Mouse (Mus musculus) lung, adult 2 months (tissue): ENCODE data around the gene Olfr629. TPM values are rescaled to one million over a fixed set of nuclear protein-coding genes. Genes with fewer than 3 reads are reported as not detected.

ENCODE experiments used
- DNase-seq: peaks from one replicate; pipeline ENCODE4 v3.0.0; 2022
- H3K4me1 ChIP-seq: fragments of 200-500 bp; 2 replicates; pipeline ENCODE4 v1.6.1; 2011; ENCODE audit warnings: low read length; ENCODE audit not compliant: control insufficient read depth, insufficient read depth
- H3K4me3 ChIP-seq: fragments of 200-500 bp; replicated peaks from 2 replicates; pipeline ENCODE3; 2011; ENCODE audit warnings: low read depth, mild to moderate bottlenecking, control low read depth, low read length; ENCODE audit errors: extremely low read depth
- CTCF ChIP-seq: fragments of 200-500 bp; IDR thresholded peaks from 2 replicates; pipeline ENCODE4 v1.5.1; 2011; ENCODE audit warnings: mild to moderate bottlenecking, low read length, control low read depth; ENCODE audit not compliant: insufficient read depth
- POLR2A ChIP-seq: fragments of 200-500 bp; IDR thresholded peaks from 2 replicates; pipeline ENCODE4 v1.6.1; 2011; ENCODE audit warnings: low read depth, mild to moderate bottlenecking, control low read depth, low read length, borderline replicate concordance; ENCODE audit errors: extremely low read depth
- WGBS: fragments of 180-500 bp; shearing (Covaris S2); methylation state at CpG from one replicate; pipeline ENCODE4 v1.1.7; 2018; 5-methylcytosine and 5-hydroxymethylcytosine counted together
- polyA plus RNA-seq: library from polyadenylated mRNA; depleted of rRNA; stranded (reverse); fragments of >200 nt; gene quantifications from 2 replicates; pipeline ENCODE4 v1.2.3, GENCODE M21; 2012; rRNA removed

Gene Olfr629
- polyA plus RNA-seq, 1 experiment, result not detected

DNA sequence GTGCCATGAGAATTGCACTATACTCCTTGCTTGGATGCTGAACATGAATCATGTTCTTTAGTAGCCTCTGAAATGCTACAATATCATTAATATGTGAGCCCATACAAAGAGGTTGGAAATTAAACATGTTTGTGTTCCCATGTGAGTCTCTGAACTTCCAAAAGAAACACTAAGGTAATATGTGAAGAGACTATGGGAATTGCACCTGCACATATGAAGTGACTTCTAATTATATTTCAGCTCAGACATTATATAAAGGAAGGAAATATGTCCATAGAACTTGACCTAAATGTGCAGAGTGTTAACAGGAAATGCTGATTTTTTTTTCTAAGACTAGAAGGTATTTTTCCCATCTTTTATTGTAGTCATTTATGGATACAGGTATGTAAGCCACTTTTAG is 30.4 kb downstream of the Olfr629 start, which contains the start of gene Olfr243:
TSS of gene Olfr243 (plus strand) at position 301 of the 400 bp plus-strand sequence.
- TF ChIP-seq CTCF, result no peak
- TF ChIP-seq POLR2A, result no peak
- DNase-seq, result no peak
- H3K4me1 ChIP-seq, result no peaks in the 10 kb centered on the region
- H3K4me3 ChIP-seq, result no peak within 1 kb of the TSS

DNA sequence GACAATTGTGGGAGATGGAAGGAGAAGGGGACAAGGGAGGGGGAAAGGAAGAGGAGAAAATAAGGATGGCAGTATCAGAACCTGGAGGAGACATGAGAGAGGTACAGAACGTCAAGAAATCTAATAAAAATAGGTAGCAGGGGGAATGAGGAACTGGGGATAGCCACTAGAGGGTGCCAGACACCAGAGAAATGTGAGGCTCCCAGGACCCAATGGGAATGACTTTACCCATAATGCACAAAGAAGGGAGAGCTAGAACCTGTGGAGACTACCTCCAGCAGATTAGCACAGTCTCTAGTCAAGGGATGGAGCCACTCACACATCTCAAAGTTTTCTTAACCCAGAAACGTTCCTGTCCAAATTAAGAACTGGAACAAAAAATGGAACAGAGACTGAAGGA is 32.7 kb downstream of the Olfr629 start:
- DNase-seq, result no peak
- 29% methylated on average over 2 of the region's 2 CpGs for WGBS
- TF ChIP-seq POLR2A (no peak), CTCF (no peak)
- no peaks in the 10 kb centered on the region for H3K4me1 ChIP-seq
- H3K4me3 ChIP-seq, result no peak overlapping the region

DNA sequence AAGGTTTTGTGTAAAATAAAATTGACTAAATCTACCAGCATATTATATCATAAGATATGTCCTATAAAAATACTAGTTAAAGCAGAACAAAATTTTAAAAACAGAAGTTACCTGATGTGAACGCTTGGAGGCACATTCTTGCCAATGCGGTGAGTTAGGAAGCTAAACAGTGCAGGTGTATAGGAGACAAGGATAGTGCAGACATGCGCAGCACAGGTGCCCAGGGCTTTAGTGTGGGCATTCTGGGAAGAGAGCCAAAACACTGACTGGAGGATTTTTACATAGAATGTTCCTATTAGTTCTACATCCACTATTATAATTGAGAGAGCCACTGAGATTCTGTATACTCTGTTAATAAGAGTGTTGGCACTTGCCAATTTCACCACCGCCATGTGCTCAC is 45.3 kb downstream of the Olfr629 start:
- 85% methylated on average over 4 of the region's 4 CpGs for WGBS
- no peak for TF ChIP-seq CTCF
- TF ChIP-seq POLR2A, result no peak
- no peak for DNase-seq
- no peaks in the 10 kb centered on the region for H3K4me1 ChIP-seq
- no peak overlapping the region for H3K4me3 ChIP-seq

Other genes with a start within 250 kb of the Olfr629 start
- gene Olfr609, start 246.9 kb downstream of the Olfr629 start, polyA plus RNA-seq, result not detected in 2 replicates
- not detected in 2 replicates for gene Olfr610, start 232.8 kb downstream of the Olfr629 start, polyA plus RNA-seq
- not detected in 2 replicates for gene Olfr611, start 224.1 kb downstream of the Olfr629 start, polyA plus RNA-seq
- gene Olfr612, start 202.2 kb downstream of the Olfr629 start, polyA plus RNA-seq, result not detected in 2 replicates
- gene Olfr613, start 196.9 kb downstream of the Olfr629 start, polyA plus RNA-seq, result not detected in 2 replicates
- not detected in 2 replicates for gene Olfr615, start 188.9 kb downstream of the Olfr629 start, polyA plus RNA-seq
- not detected in 2 replicates for gene Olfr616, start 175.8 kb downstream of the Olfr629 start, polyA plus RNA-seq
- gene Olfr617, start 171.9 kb downstream of the Olfr629 start, polyA plus RNA-seq, result not detected in 2 replicates
- not detected in 2 replicates for gene Olfr618, start 154.8 kb downstream of the Olfr629 start, polyA plus RNA-seq
- gene Olfr619, start 144.4 kb downstream of the Olfr629 start, polyA plus RNA-seq, result not detected in 2 replicates
- not detected in 2 replicates for gene Olfr620, start 132.4 kb downstream of the Olfr629 start, polyA plus RNA-seq
- not detected in 2 replicates for gene Olfr622, start 102.2 kb downstream of the Olfr629 start, polyA plus RNA-seq
- gene Olfr623, start 81.2 kb downstream of the Olfr629 start, polyA plus RNA-seq, result not detected in 2 replicates
- gene Olfr624, start 73.8 kb downstream of the Olfr629 start, polyA plus RNA-seq, result not detected in 2 replicates
- not detected in 2 replicates for gene Olfr625-ps1, start 62.2 kb downstream of the Olfr629 start, polyA plus RNA-seq
- gene Olfr243, start 30.3 kb downstream of the Olfr629 start, polyA plus RNA-seq, result not detected in 2 replicates
- gene Olfr628, start 14.6 kb downstream of the Olfr629 start, polyA plus RNA-seq, result not detected in 2 replicates
- not detected in 2 replicates for gene Olfr630, start 12.4 kb upstream of the Olfr629 start, polyA plus RNA-seq
- not detected in 2 replicates for gene Olfr69, start 26.7 kb upstream of the Olfr629 start, polyA plus RNA-seq
- gene Olfr68, start 34.8 kb upstream of the Olfr629 start, polyA plus RNA-seq, result not detected in 2 replicates
- gene Olfr67, start 46.9 kb upstream of the Olfr629 start, polyA plus RNA-seq, result not detected in 2 replicates
- gene Hbb-bt, start 69.1 kb upstream of the Olfr629 start, polyA plus RNA-seq, result 1,037 and 2,074 TPM in 2 replicates
- gene Hbb-bs, start 83.2 kb upstream of the Olfr629 start, polyA plus RNA-seq, result 9,354 and 20,945 TPM in 2 replicates
- gene Hbb-bh2, start 95.6 kb upstream of the Olfr629 start, polyA plus RNA-seq, result not detected in 2 replicates
- not detected in 2 replicates for gene Hbb-bh1, start 98.2 kb upstream of the Olfr629 start, polyA plus RNA-seq
- 0.37 TPM in 1 of 2 replicates, not detected in the other for gene Hbb-y, start 108.3 kb upstream of the Olfr629 start, polyA plus RNA-seq
- gene Olfr66, start 141.3 kb upstream of the Olfr629 start, polyA plus RNA-seq, result not detected in 2 replicates
- not detected in 2 replicates for gene Olfr64, start 149.5 kb upstream of the Olfr629 start, polyA plus RNA-seq
- gene Olfr65, start 158.5 kb upstream of the Olfr629 start, polyA plus RNA-seq, result not detected in 2 replicates
- gene Olfr631, start 183.9 kb upstream of the Olfr629 start, polyA plus RNA-seq, result not detected in 2 replicates
- not detected in 2 replicates for gene Olfr632, start 189.4 kb upstream of the Olfr629 start, polyA plus RNA-seq
- gene Olfr633, start 199.5 kb upstream of the Olfr629 start, polyA plus RNA-seq, result not detected in 2 replicates
- gene Olfr635, start 226.2 kb upstream of the Olfr629 start, polyA plus RNA-seq, result not detected in 2 replicates